Mouse (Mus musculus): ENCODE results near the gene Tbrg4. TPM values are rescaled to one million over a fixed set of nuclear protein-coding genes. Genes with fewer than 3 reads are reported as not detected.

Gene Tbrg4
- polyA plus RNA-seq, 1 experiment from 2014 or later = 49.8 TPM

- 85% methylated on average over 7 of the region's 7 CpGs for WGBS
- Histone ChIP-seq H3K27ac (ENCODE audit: low read length) (no peak overlapping the region), H3K4me1 (ENCODE audit: control insufficient read depth, insufficient read depth, low read length) (peaks cover 15% of the 10 kb centered on the region), H3K9me3 (replicated peaks; ENCODE audit: control insufficient read depth, low read length) (no peaks in the 10 kb centered on the region), H3K27me3 (ENCODE audit: control insufficient read depth, insufficient read depth, low read length) (no peaks in the 10 kb centered on the region), H3K4me2 (ENCODE audit: low read depth, low read length) (no peak overlapping the region), H3K36me3 (ENCODE audit: control insufficient read depth, insufficient read depth) (peaks cover 29% of the 10 kb centered on the region), H3K4me3 (ENCODE audit: low read length) (no peak overlapping the region), H3K9ac (ENCODE audit: low read length) (no peak overlapping the region)
- ATAC-seq (replicated peaks; ENCODE audit: extremely low read depth, insufficient read depth, low FRiP score) = no peak
These were observed 37.6 kb downstream of the Tbrg4 start for GRCm38 (mm10) chr11:6588295-6588694.

- Histone ChIP-seq H3K4me2 (ENCODE audit: low read depth, low read length) (no peak overlapping the region), H3K27me3 (ENCODE audit: control insufficient read depth, insufficient read depth, low read length) (no peaks in the 10 kb centered on the region), H3K9ac (ENCODE audit: low read length) (no peak overlapping the region), H3K36me3 (ENCODE audit: control insufficient read depth, insufficient read depth) (peaks cover 20% of the 10 kb centered on the region), H3K9me3 (replicated peaks; ENCODE audit: control insufficient read depth, low read length) (no peaks in the 10 kb centered on the region), H3K4me3 (ENCODE audit: low read length) (no peak overlapping the region), H3K4me1 (ENCODE audit: control insufficient read depth, insufficient read depth, low read length) (peaks cover 15% of the 10 kb centered on the region), H3K27ac (ENCODE audit: low read length) (0 out of 2 replicates have a peak overlapping the region, but pooled peaks have one; percentile 32)
- no peak for ATAC-seq (replicated peaks; ENCODE audit: extremely low read depth, insufficient read depth, low FRiP score)
- 68% methylated on average over 7 of the region's 7 CpGs for WGBS
These were observed 38.5 kb downstream of the Tbrg4 start for GRCm38 (mm10) chr11:6587249-6587940.

- Histone ChIP-seq H3K9ac (ENCODE audit: low read length) (no peak overlapping the region; the same call in 1 of the 2 replicates), H3K4me1 (ENCODE audit: control insufficient read depth, insufficient read depth, low read length) (peaks cover 15% of the 10 kb centered on the region), H3K4me2 (ENCODE audit: low read depth, low read length) (no peak overlapping the region), H3K9me3 (replicated peaks; ENCODE audit: control insufficient read depth, low read length) (no peaks in the 10 kb centered on the region), H3K27ac (ENCODE audit: low read length) (peak overlapping the region; percentile 29), H3K36me3 (ENCODE audit: control insufficient read depth, insufficient read depth) (peaks cover 17% of the 10 kb centered on the region), H3K4me3 (ENCODE audit: low read length) (no peak overlapping the region), H3K27me3 (ENCODE audit: control insufficient read depth, insufficient read depth, low read length) (no peaks in the 10 kb centered on the region)
- 52% methylated on average over 3 of the region's 3 CpGs for WGBS
- ATAC-seq (replicated peaks; ENCODE audit: extremely low read depth, insufficient read depth, low FRiP score) = no peak
These were observed 39.2 kb downstream of the Tbrg4 start for GRCm38 (mm10) chr11:6586660-6587059.

GRCm38 (mm10) chr11:6585748-6586147 lies 40.1 kb downstream of the Tbrg4 start:
- ATAC-seq (replicated peaks; ENCODE audit: extremely low read depth, insufficient read depth, low FRiP score) = no peak
- Histone ChIP-seq H3K9me3 (replicated peaks; ENCODE audit: control insufficient read depth, low read length) (no peaks in the 10 kb centered on the region), H3K36me3 (ENCODE audit: control insufficient read depth, insufficient read depth) (peaks cover 11% of the 10 kb centered on the region), H3K4me1 (ENCODE audit: control insufficient read depth, insufficient read depth, low read length) (peaks cover 15% of the 10 kb centered on the region), H3K27me3 (ENCODE audit: control insufficient read depth, insufficient read depth, low read length) (no peaks in the 10 kb centered on the region), H3K4me3 (ENCODE audit: low read length) (no peak overlapping the region), H3K4me2 (ENCODE audit: low read depth, low read length) (no peak overlapping the region), H3K27ac (ENCODE audit: low read length) (no peak overlapping the region), H3K9ac (ENCODE audit: low read length) (no peak overlapping the region)
- 93% methylated on average over 8 of the region's 8 CpGs for WGBS

- Histone ChIP-seq H3K36me3 (ENCODE audit: control insufficient read depth, insufficient read depth) (peaks cover 6% of the 10 kb centered on the region), H3K4me3 (ENCODE audit: low read length) (no peak overlapping the region), H3K9me3 (replicated peaks; ENCODE audit: control insufficient read depth, low read length) (no peaks in the 10 kb centered on the region), H3K4me2 (ENCODE audit: low read depth, low read length) (no peak overlapping the region), H3K4me1 (ENCODE audit: control insufficient read depth, insufficient read depth, low read length) (peaks cover 14% of the 10 kb centered on the region), H3K27me3 (ENCODE audit: control insufficient read depth, insufficient read depth, low read length) (no peaks in the 10 kb centered on the region), H3K27ac (ENCODE audit: low read length) (no peak overlapping the region), H3K9ac (ENCODE audit: low read length) (no peak overlapping the region)
- no peak for ATAC-seq (replicated peaks; ENCODE audit: extremely low read depth, insufficient read depth, low FRiP score)
- WGBS = 88% methylated on average over 2 of the region's 2 CpGs
These were observed 44.3 kb downstream of the Tbrg4 start for GRCm38 (mm10) chr11:6581560-6581959.

- Histone ChIP-seq H3K9ac (ENCODE audit: low read length) (no peak overlapping the region), H3K4me2 (ENCODE audit: low read depth, low read length) (no peak overlapping the region), H3K27ac (ENCODE audit: low read length) (no peak overlapping the region), H3K27me3 (ENCODE audit: control insufficient read depth, insufficient read depth, low read length) (no peaks in the 10 kb centered on the region), H3K4me3 (ENCODE audit: low read length) (no peak overlapping the region), H3K9me3 (replicated peaks; ENCODE audit: control insufficient read depth, low read length) (no peaks in the 10 kb centered on the region), H3K4me1 (ENCODE audit: control insufficient read depth, insufficient read depth, low read length) (peaks cover 6% of the 10 kb centered on the region; the same call in 1 of the 2 replicates), H3K36me3 (ENCODE audit: control insufficient read depth, insufficient read depth) (peaks cover 6% of the 10 kb centered on the region)
- ATAC-seq (replicated peaks; ENCODE audit: extremely low read depth, insufficient read depth, low FRiP score) = no peak; the same call in 1 of the 2 replicates
- WGBS = 46% methylated on average over 4 of the region's 4 CpGs
These were observed 45.7 kb downstream of the Tbrg4 start for GRCm38 (mm10) chr11:6580065-6580750.

GRCm38 (mm10) chr11:6579361-6579760 lies 46.5 kb downstream of the Tbrg4 start:
- no peak overlapping the region for H3K9ac ChIP-seq (ENCODE audit: low read length)
- no peaks in the 10 kb centered on the region for H3K9me3 ChIP-seq (replicated peaks; ENCODE audit: control insufficient read depth, low read length)
- no peak overlapping the region for H3K27ac ChIP-seq (ENCODE audit: low read length)
- no peaks in the 10 kb centered on the region for H3K27me3 ChIP-seq (ENCODE audit: control insufficient read depth, insufficient read depth, low read length)
- 89% methylated on average over 7 of the region's 7 CpGs for WGBS
- H3K4me3 ChIP-seq (ENCODE audit: low read length) = no peak overlapping the region
- no peak overlapping the region for H3K4me2 ChIP-seq (ENCODE audit: low read depth, low read length)
- no peaks in the 10 kb centered on the region for H3K36me3 ChIP-seq (ENCODE audit: control insufficient read depth, insufficient read depth)
- H3K4me1 ChIP-seq (ENCODE audit: control insufficient read depth, insufficient read depth, low read length) = peaks cover 6% of the 10 kb centered on the region; the same call in 1 of the 2 replicates
- ATAC-seq (replicated peaks; ENCODE audit: extremely low read depth, insufficient read depth, low FRiP score) = no peak

- Histone ChIP-seq H3K27ac (ENCODE audit: low read length) (no peak overlapping the region), H3K9ac (ENCODE audit: low read length) (no peak overlapping the region), H3K4me1 (ENCODE audit: control insufficient read depth, insufficient read depth, low read length) (peaks cover 6% of the 10 kb centered on the region; the same call in 1 of the 2 replicates), H3K27me3 (ENCODE audit: control insufficient read depth, insufficient read depth, low read length) (no peaks in the 10 kb centered on the region), H3K4me2 (ENCODE audit: low read depth, low read length) (no peak overlapping the region), H3K9me3 (replicated peaks; ENCODE audit: control insufficient read depth, low read length) (no peaks in the 10 kb centered on the region), H3K4me3 (ENCODE audit: low read length) (no peak overlapping the region), H3K36me3 (ENCODE audit: control insufficient read depth, insufficient read depth) (peaks cover 9% of the 10 kb centered on the region; the same call in 1 of the 2 replicates)
- ATAC-seq (replicated peaks; ENCODE audit: extremely low read depth, insufficient read depth, low FRiP score) = no peak
- 82% methylated on average over 3 of the region's 3 CpGs for WGBS
These were observed 49.7 kb downstream of the Tbrg4 start for GRCm38 (mm10) chr11:6576151-6576550.

- Histone ChIP-seq H3K4me2 (ENCODE audit: low read depth, low read length) (no peak overlapping the region), H3K27ac (ENCODE audit: low read length) (peak overlapping the region; percentile 23; the same call in 1 of the 2 replicates), H3K4me3 (ENCODE audit: low read length) (no peak overlapping the region), H3K36me3 (ENCODE audit: control insufficient read depth, insufficient read depth) (peaks cover 9% of the 10 kb centered on the region; the same call in 1 of the 2 replicates), H3K9ac (ENCODE audit: low read length) (no peak overlapping the region), H3K4me1 (ENCODE audit: control insufficient read depth, insufficient read depth, low read length) (peaks cover 18% of the 10 kb centered on the region), H3K9me3 (replicated peaks; ENCODE audit: control insufficient read depth, low read length) (no peaks in the 10 kb centered on the region), H3K27me3 (ENCODE audit: control insufficient read depth, insufficient read depth, low read length) (no peaks in the 10 kb centered on the region)
- 48% methylated on average over 3 of the region's 3 CpGs for WGBS
- ATAC-seq (replicated peaks; ENCODE audit: extremely low read depth, insufficient read depth, low FRiP score) = no peak
These were observed 56.5 kb downstream of the Tbrg4 start for GRCm38 (mm10) chr11:6569410-6569777.
